Mouse (Mus musculus) intestine, embryonic 14.5 days (tissue): ENCODE results near the gene Psd4. TPM values are rescaled to one million over a fixed set of nuclear protein-coding genes. Genes with fewer than 3 reads are reported as not detected.

Source experiments
- ATAC-seq: fragments of 200-750 bp; cut with Nextera tagmentation; replicated peaks from 2 replicates; pipeline ENCODE4 v1.8.0; 2017; ENCODE audit warnings: low read depth, moderate number of reproducible peaks, moderate TSS enrichment, moderate library complexity; ENCODE audit not compliant: low FRiP score, low TSS enrichment
- DNase-seq: peaks from one replicate; pipeline ENCODE4 v3.0.0-alpha.2; 2018; ENCODE audit warnings: low spot score
- H3K27ac ChIP-seq: fragments of 300-500 bp; sonication (generic); 2 replicates; pipeline ENCODE4 v1.5.1; 2014; ENCODE audit warnings: low read depth, mild to moderate bottlenecking, control low read depth
- H3K27me3 ChIP-seq: fragments of 300-500 bp; sonication (generic); replicated peaks from 2 replicates; pipeline ENCODE4 v1.6.1; 2014; ENCODE audit warnings: low read length, control low read depth; ENCODE audit not compliant: control insufficient read depth, insufficient read depth
- H3K36me3 ChIP-seq: fragments of 300-500 bp; sonication (generic); 2 replicates; pipeline ENCODE4 v1.6.1; 2014; ENCODE audit warnings: low read length, control low read depth; ENCODE audit not compliant: control insufficient read depth, insufficient read depth
- H3K4me1 ChIP-seq: fragments of 300-500 bp; sonication (generic); replicated peaks from 2 replicates; pipeline ENCODE4 v1.6.1; 2014; ENCODE audit warnings: low read length, control low read depth, mixed read lengths; ENCODE audit not compliant: control insufficient read depth, insufficient read depth
- H3K4me2 ChIP-seq: fragments of 300-500 bp; sonication (generic); 2 replicates; pipeline ENCODE4 v1.6.1; 2014; ENCODE audit warnings: low read length
- H3K4me3 ChIP-seq: fragments of 300-500 bp; sonication (generic); 2 replicates; pipeline ENCODE4 v1.5.1; 2014; ENCODE audit warnings: low read depth, low read length, control low read depth, mixed read lengths
- H3K9ac ChIP-seq: fragments of 300-500 bp; sonication (generic); 2 replicates; pipeline ENCODE4 v1.6.1; 2014; ENCODE audit warnings: mild to moderate bottlenecking, low read length
- H3K9me3 ChIP-seq: fragments of 300-500 bp; sonication (generic); 2 replicates; pipeline ENCODE4 v1.6.1; 2016; ENCODE audit warnings: low read length, control low read depth; ENCODE audit not compliant: control insufficient read depth
- WGBS: fragments of 180-500 bp; shearing (Covaris S2); extraction: QIAGEN DNeasy Blood & Tissue Kit; methylation state at CpG from one replicate; pipeline ENCODE4 v1.1.7; 2014; 5-methylcytosine and 5-hydroxymethylcytosine counted together
- polyA plus RNA-seq: library from polyadenylated mRNA; unstranded; fragments of >200 nt; fragmentation: Nextera tagmentation; extraction: Ambion mirVana; gene quantifications from 2 replicates; pipeline ENCODE4 v1.2.1, GENCODE M21; 2014

The Psd4 gene
- polyA plus RNA-seq, 1 experiment from 2014 or later: 7.0 TPM

GRCm38 (mm10) chr2:24351159-24351558, 16.2 kb upstream of the Psd4 start:
- WGBS: 72% methylated on average over 2 of the region's 2 CpGs
- Histone ChIP-seq H3K27me3 (no peaks in the 10 kb centered on the region), H3K4me3 (no peak overlapping the region), H3K36me3 (no peaks in the 10 kb centered on the region), H3K4me2 (no peak overlapping the region), H3K27ac (no peak overlapping the region), H3K9me3 (no peaks in the 10 kb centered on the region), H3K9ac (no peak overlapping the region), H3K4me1 (no peaks in the 10 kb centered on the region)
- no peak for ATAC-seq
- no peak for DNase-seq

GRCm38 (mm10) chr2:24353042-24353441, 14.3 kb upstream of the Psd4 start:
- 93% methylated on average over 2 of the region's 2 CpGs for WGBS
- H3K4me3 ChIP-seq: no peak overlapping the region
- ATAC-seq: no peak
- no peaks in the 10 kb centered on the region for H3K36me3 ChIP-seq
- no peak overlapping the region for H3K4me2 ChIP-seq
- H3K9ac ChIP-seq: no peak overlapping the region
- H3K9me3 ChIP-seq: no peaks in the 10 kb centered on the region
- DNase-seq: no peak
- H3K27me3 ChIP-seq: no peaks in the 10 kb centered on the region
- no peak overlapping the region for H3K27ac ChIP-seq
- H3K4me1 ChIP-seq: no peaks in the 10 kb centered on the region

- Histone ChIP-seq H3K27ac (no peak overlapping the region), H3K9me3 (no peaks in the 10 kb centered on the region), H3K4me2 (no peak overlapping the region), H3K4me1 (no peaks in the 10 kb centered on the region), H3K4me3 (no peak overlapping the region), H3K36me3 (no peaks in the 10 kb centered on the region), H3K27me3 (no peaks in the 10 kb centered on the region), H3K9ac (no peak overlapping the region)
- ATAC-seq: no peak
- WGBS: 21% methylated on average over 1 of the region's 1 CpGs
- no peak for DNase-seq
These were observed 9.7 kb upstream of the Psd4 start for GRCm38 (mm10) chr2:24357642-24358041.

- Histone ChIP-seq H3K4me1 (no peaks in the 10 kb centered on the region), H3K4me3 (no peak overlapping the region), H3K36me3 (no peaks in the 10 kb centered on the region), H3K9ac (no peak overlapping the region), H3K4me2 (no peak overlapping the region), H3K27me3 (no peaks in the 10 kb centered on the region), H3K27ac (no peak overlapping the region), H3K9me3 (no peaks in the 10 kb centered on the region)
- DNase-seq (no peak), ATAC-seq (no peak)
- 85% methylated on average over 1 of the region's 1 CpGs for WGBS
These were observed 8.0 kb upstream of the Psd4 start for GRCm38 (mm10) chr2:24359347-24359746.

- H3K36me3 ChIP-seq: no peaks in the 10 kb centered on the region
- WGBS: 89% methylated on average over 3 of the region's 3 CpGs
- DNase-seq (no peak), ATAC-seq (no peak)
- H3K4me3 ChIP-seq: no peak overlapping the region
- 0 out of 2 replicates have a peak, but pooled peaks cover 2% of the 10 kb centered on the region for H3K27me3 ChIP-seq
- no peaks in the 10 kb centered on the region for H3K9me3 ChIP-seq
- no peak overlapping the region for H3K9ac ChIP-seq
- H3K4me2 ChIP-seq: no peak overlapping the region
- H3K27ac ChIP-seq: no peak overlapping the region
- H3K4me1 ChIP-seq: peaks cover 6% of the 10 kb centered on the region; the same call in 1 of the 2 replicates
These were observed 3.6 kb upstream of the Psd4 start for GRCm38 (mm10) chr2:24363818-24364217.

GRCm38 (mm10) chr2:24366214-24366975, 985 bp upstream of the Psd4 start:
- no peak for ATAC-seq
- no peaks in the 10 kb centered on the region for H3K36me3 ChIP-seq
- no peak overlapping the region for H3K9ac ChIP-seq
- no peak overlapping the region for H3K4me2 ChIP-seq
- no peak overlapping the region for H3K4me3 ChIP-seq
- H3K4me1 ChIP-seq: peaks cover 6% of the 10 kb centered on the region; the same call in 1 of the 2 replicates
- 73% methylated on average over 12 of the region's 12 CpGs for WGBS
- DNase-seq: no peak
- H3K27ac ChIP-seq: no peak overlapping the region
- H3K27me3 ChIP-seq: 0 out of 2 replicates have a peak, but pooled peaks cover 2% of the 10 kb centered on the region
- no peaks in the 10 kb centered on the region for H3K9me3 ChIP-seq

- Histone ChIP-seq H3K9me3 (no peaks in the 10 kb centered on the region), H3K4me3 (peak overlapping the region; percentile 32), H3K4me1 (peaks cover 6% of the 10 kb centered on the region; the same call in 1 of the 2 replicates), H3K4me2 (peak overlapping the region; percentile 59), H3K9ac (no peak overlapping the region), H3K36me3 (no peaks in the 10 kb centered on the region), H3K27ac (no peak overlapping the region), H3K27me3 (0 out of 2 replicates have a peak, but pooled peaks cover 2% of the 10 kb centered on the region)
- ATAC-seq (no peak; the same call in 1 of the 2 replicates), DNase-seq (peak; percentile 56)
- WGBS: 60% methylated on average over 4 of the region's 4 CpGs
These were observed 498 bp downstream of the Psd4 start for GRCm38 (mm10) chr2:24367895-24368261.

GRCm38 (mm10) chr2:24378747-24379450, 11.5 kb downstream of the Psd4 start:
- Histone ChIP-seq H3K27ac (no peak overlapping the region), H3K4me3 (no peak overlapping the region), H3K9me3 (no peaks in the 10 kb centered on the region), H3K36me3 (no peaks in the 10 kb centered on the region), H3K4me1 (no peaks in the 10 kb centered on the region), H3K4me2 (no peak overlapping the region), H3K27me3 (no peaks in the 10 kb centered on the region), H3K9ac (no peak overlapping the region)
- 62% methylated on average over 5 of the region's 5 CpGs for WGBS
- ATAC-seq: peak; percentile 85; the same call in 1 of the 2 replicates
- peak; percentile 50 for DNase-seq
